22 mouse cellular contexts compared by ENCODE assay signal in the genomic region with DNA sequence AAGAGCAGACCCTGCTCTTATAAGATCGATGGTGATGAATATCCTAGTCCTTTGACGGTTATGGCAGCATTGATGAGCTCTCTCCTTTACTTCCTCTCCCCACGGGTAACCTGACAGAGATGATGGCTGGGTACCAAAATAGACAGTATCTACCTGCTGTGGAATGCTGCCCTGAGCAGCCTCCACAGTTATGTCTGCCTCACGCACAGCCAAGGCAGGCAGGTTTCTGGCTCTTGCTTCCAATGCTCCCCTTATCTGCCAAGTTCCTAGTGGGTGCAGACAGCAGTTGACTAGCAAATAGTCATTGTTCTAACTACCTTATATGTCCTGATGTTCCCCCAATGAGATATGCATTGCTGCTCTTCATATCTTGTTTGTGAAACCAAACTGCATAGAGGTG.
"Had no signal": no experiment of that assay in that cellular context is flagged by ENCODE, and none has a peak within 500 bp of the region (broad histone marks: within the 10 kb centered on the region; RNA-seq: fewer than 3 reads in every experiment).

No protein-coding gene starts in this region.

- H3K9me3 ChIP-seq: kidney, embryonic 15.5 days; limb, embryonic 12.5 days; limb, embryonic 15.5 days; midbrain, embryonic 12.5 days; midbrain, embryonic 15.5 days; neural tube, embryonic 12.5 days; neural tube, embryonic 15.5 days; stomach, embryonic 15.5 days had no signal

- H3K4me2 ChIP-seq: kidney, embryonic 15.5 days; limb, embryonic 12.5 days; limb, embryonic 15.5 days; liver, embryonic 11.5 days; lung, embryonic 14.5 days; midbrain, embryonic 12.5 days; midbrain, embryonic 15.5 days; neural tube, embryonic 12.5 days; neural tube, embryonic 15.5 days; stomach, embryonic 15.5 days had no signal

- H3K4me3 ChIP-seq: kidney, embryonic 15.5 days; left cerebral cortex, adult 2 months; limb, embryonic 12.5 days; limb, embryonic 15.5 days; midbrain, embryonic 12.5 days; midbrain, embryonic 15.5 days; neural tube, embryonic 12.5 days; neural tube, embryonic 15.5 days; stomach, embryonic 15.5 days had no signal

- H3K27ac ChIP-seq: kidney, embryonic 15.5 days; left cerebral cortex, adult 2 months; limb, embryonic 12.5 days; limb, embryonic 15.5 days; liver, embryonic 14.5 days; macrophage; midbrain, embryonic 12.5 days; midbrain, embryonic 15.5 days; neural tube, embryonic 12.5 days; neural tube, embryonic 15.5 days; stomach, embryonic 15.5 days had no signal

- ATAC-seq: liver, postnatal 0 days; lung, postnatal 0 days; midbrain, embryonic 15.5 days had no signal

- H3K27me3 ChIP-seq: kidney, embryonic 15.5 days; limb, embryonic 12.5 days; limb, embryonic 15.5 days; midbrain, embryonic 12.5 days; midbrain, embryonic 15.5 days; neural tube, embryonic 12.5 days; neural tube, embryonic 15.5 days; stomach, embryonic 15.5 days had no signal

- H3K9ac ChIP-seq: kidney, embryonic 15.5 days; limb, embryonic 12.5 days; limb, embryonic 15.5 days; liver, embryonic 14.5 days; liver, postnatal 0 days; lung, embryonic 14.5 days; midbrain, embryonic 12.5 days; midbrain, embryonic 15.5 days; neural tube, embryonic 12.5 days; neural tube, embryonic 15.5 days; stomach, embryonic 15.5 days had no signal

- DNase-seq: kidney, postnatal 10 days; kidney, postnatal 36 days; layer of hippocampus, postnatal 36 days; liver, postnatal 0 days; lung, embryonic 14.5 days; right cerebral cortex, adult 18-20 months; right cerebral cortex, postnatal 14 days; right cerebral cortex, postnatal 4 days; thymus, postnatal 25 days had no signal

- H3K36me3 ChIP-seq: stomach, embryonic 15.5 days had no signal

- H3K4me1 ChIP-seq: kidney, embryonic 15.5 days; limb, embryonic 12.5 days; limb, embryonic 15.5 days; midbrain, embryonic 12.5 days; midbrain, embryonic 15.5 days; neural tube, embryonic 12.5 days; stomach, embryonic 15.5 days had no signal
